Mouse (Mus musculus): ENCODE results near the gene Unc5cl.

- TF ChIP-seq CTCF (IDR thresholded peaks at IDR 0.05) (no peak), EP300 (IDR thresholded peaks at IDR 0.05) (no peak)
These were observed 58.0 kb downstream of the Unc5cl start for GRCm38 (mm10) chr17:48512614-48513281.

Data from lung, postnatal 0 days (tissue).